Mouse (Mus musculus): Measurements from ENCODE around the gene Olfr110.
"Not testable (repeated sequence)": the region's sequence is repeated elsewhere in the genome, so short reads cannot be mapped to it uniquely, and the experiment has no call there.

The Olfr110 gene

DNA sequence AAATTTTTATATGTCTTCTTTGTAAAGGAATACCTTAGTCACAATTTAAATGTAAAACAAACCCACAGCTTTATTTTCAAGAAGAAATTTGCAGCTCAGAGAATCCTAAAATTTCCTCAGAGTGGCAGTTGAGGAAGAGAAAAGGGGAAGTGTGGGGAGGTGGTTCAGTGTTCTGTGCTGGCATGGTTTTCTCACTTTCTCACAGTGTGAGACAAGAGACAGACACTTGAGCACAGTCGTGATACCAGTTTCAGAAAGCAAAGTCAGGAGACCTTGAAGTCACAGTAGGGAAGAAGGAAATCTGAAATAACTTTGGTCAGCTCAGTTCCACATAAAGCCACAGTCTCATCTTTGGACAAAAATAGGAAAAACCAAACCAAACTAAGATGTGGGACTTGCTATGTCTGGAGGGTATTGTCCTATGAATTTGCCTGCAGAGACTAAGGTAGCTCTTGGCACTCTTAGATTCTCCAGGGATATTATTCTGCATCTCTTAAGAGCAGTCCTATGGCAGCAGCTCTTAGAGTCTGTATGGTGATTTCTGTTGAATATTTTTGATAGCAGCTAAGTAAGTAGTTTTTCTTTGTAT, at the start of gene Olfr110:
Olfr110 (plus strand) TSS at position 539 of the 589 bp plus-strand sequence.
- no peak for DNase-seq (ENCODE audit: low spot score)

DNA sequence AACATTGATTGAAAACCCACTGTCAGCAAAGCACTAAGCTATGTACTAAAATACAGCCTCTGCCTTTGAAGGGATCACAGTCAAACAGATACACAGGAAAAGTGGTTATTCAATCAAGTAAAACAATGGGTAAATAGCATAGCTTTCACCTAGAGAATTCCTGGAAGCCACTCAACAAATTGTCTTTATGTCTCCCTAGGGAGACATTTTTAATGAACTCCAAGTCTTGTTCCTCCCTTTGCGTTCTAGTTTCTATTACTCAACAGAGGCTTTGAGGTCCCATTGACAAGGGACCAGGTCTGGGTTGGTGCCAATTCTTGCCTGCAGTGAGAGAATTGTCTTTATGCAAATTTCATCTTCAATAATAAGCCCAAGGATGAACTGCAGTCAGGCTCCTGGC, 47.1 kb upstream of the Olfr110 start, which contains the start of gene Olfr108:
Olfr108 (plus strand) TSS at position 301 of the 400 bp plus-strand sequence.
- DNase-seq (ENCODE audit: low spot score), result no peak

DNA sequence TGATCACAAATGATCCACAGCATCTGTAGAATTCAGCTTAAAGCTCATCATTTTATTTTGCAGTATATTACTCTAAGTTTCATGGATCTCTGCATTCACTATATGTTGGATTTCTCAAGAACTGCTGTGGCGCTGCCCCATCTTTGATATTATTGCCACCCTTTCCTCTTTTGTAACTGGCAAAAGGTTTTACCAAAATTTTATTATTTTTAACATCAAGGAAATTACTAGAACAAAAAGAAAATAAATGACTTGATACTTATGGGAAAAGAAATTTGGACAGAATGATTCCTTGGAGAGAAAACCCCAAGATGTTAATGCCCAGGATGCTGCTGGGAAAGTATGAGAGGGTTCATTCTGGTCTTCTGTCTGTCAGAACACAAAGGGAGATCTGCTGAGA, 33.7 kb upstream of the Olfr110 start, which contains the start of gene Olfr109:
Olfr109 (plus strand) TSS at position 301 of the 400 bp plus-strand sequence.
- no peak for DNase-seq (ENCODE audit: low spot score)

GRCm38 (mm10) chr17:37483452-37483851, 8.8 kb upstream of the Olfr110 start, which contains the start of gene H2-M2:
TSS of gene H2-M2 (minus strand) at chr17:37483552.
- DNase-seq (ENCODE audit: low spot score), result no peak

DNA sequence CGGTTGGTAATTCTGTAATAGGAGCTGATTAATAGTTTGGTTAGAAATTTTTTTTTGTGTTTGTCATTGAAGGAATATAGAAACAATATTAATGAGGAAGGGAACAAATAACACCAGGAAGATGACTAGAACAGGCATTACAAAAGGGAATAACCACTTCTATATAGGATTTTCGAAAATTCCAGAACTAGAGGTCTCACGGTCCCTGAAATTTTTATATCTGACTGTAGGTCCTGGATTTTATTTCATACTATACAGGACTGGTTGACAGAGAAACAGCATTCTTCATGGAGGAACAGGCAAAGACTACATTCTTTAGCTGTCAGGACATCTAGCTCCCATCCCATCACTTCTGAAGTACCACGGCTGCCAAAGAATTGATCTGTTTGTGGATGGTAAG, 15.5 kb downstream of the Olfr110 start, which contains the start of gene Olfr111:
Olfr111 (plus strand) TSS at position 301 of the 400 bp plus-strand sequence.
- no peak for DNase-seq (ENCODE audit: low spot score)

- DNase-seq (ENCODE audit: low spot score), result not testable (repeated sequence)
Measured at GRCm38 (mm10) chr17:37524612-37525011, 32.3 kb downstream of the Olfr110 start.

DNA sequence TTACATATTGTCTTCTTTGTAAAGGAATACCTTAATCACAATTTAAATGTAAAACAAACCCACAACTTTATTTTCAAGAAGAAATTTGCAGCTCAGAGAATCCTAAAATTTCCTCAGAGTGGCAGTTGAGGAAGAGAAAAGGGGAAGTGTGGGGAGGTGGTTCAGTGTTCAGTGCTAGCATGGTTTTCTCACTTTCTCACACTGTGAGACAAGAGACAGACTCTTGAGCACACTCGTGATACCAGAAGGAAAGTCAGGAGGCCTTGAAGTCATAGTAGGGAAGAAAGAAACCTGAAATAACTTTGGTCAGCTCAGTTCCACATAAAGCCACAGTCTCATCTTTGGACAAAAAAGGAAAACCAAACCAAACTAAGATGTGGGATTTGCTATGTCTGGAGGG, 33.2 kb downstream of the Olfr110 start:
- not testable (repeated sequence) for DNase-seq (ENCODE audit: low spot score)

- no peak for DNase-seq (ENCODE audit: low spot score)
Measured at GRCm38 (mm10) chr17:37535173-37535572, 42.9 kb downstream of the Olfr110 start.

GRCm38 (mm10) chr17:37538416-37538815, 46.1 kb downstream of the Olfr110 start:
- DNase-seq (ENCODE audit: low spot score), result not testable (repeated sequence)

DNA sequence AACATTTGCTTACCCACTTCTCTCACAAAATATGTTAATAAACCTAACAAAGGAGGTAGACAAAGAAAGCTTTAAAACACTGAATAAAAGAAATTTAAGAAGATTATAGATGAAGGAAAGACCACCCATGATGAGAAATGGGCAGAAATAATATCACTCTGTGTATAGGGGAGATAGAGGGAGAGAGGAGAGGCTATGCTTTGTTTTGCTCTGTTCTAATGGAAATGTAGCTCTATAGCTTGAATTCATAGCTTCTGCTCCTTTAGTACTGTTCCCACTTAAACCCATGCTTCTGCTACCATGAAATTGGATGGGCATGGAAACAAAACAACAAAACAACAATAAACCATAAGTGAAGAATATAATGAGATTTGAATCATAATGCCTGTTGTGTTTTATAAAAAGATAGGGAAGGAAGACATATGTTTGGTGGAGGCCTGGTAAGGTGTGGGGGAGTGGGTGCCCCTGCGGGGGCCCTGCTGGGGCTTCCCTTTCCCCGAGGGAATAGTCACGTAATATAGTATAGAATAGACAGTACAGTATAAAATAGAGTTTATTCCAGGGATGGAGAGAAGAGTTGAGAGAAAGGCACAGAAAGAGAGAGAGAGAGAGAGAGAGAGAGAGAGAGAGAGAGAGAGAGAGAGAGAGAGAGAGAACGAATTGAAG, 49.3 kb downstream of the Olfr110 start:
- DNase-seq (ENCODE audit: low spot score), result no peak

- no peak for DNase-seq (ENCODE audit: low spot score)
Measured at GRCm38 (mm10) chr17:37543800-37544435, 51.6 kb downstream of the Olfr110 start.
